Mouse (Mus musculus) myocyte (in vitro differentiated cells): Measurements from ENCODE around the gene Tal1. TPM values are rescaled to one million over a fixed set of nuclear protein-coding genes. Genes with fewer than 3 reads are reported as not detected.
A peak's percentile ranks its signal among the peaks of the same experiment; 100 is the strongest.

Source experiments
- H3K27me3 ChIP-seq: one replicate; pipeline ENCODE4 v1.6.1; 2011; ENCODE audit not compliant: control insufficient read depth, insufficient read depth, insufficient read length
- H3K36me3 ChIP-seq: one replicate; pipeline ENCODE4 v1.6.1; 2011; ENCODE audit not compliant: control insufficient read depth, insufficient read depth
- H3K4me2 ChIP-seq: one replicate; pipeline ENCODE4 v1.6.1; 2011; ENCODE audit warnings: low read depth, control low read depth
- H3K4me3 ChIP-seq: one replicate; pipeline ENCODE4 v1.5.1; 2011; ENCODE audit warnings: mild to moderate bottlenecking, control low read depth, moderate library complexity
- H3K79me2 ChIP-seq: one replicate; pipeline ENCODE4 v1.6.1; 2011; ENCODE audit not compliant: control insufficient read depth, insufficient read depth
- H3ac ChIP-seq: one replicate; pipeline ENCODE4 v1.6.1; 2011; ENCODE audit not compliant: control insufficient read depth, insufficient read length
- CEBPB ChIP-seq: IDR thresholded peaks from 2 replicates; pipeline ENCODE4 v1.6.1; 2011; ENCODE audit warnings: mild to moderate bottlenecking, moderate library complexity; ENCODE audit not compliant: poor library complexity, insufficient read depth, severe bottlenecking
- E2F4 ChIP-seq: IDR thresholded peaks from one replicate; pipeline ENCODE4 v1.6.1; 2011; ENCODE audit warnings: mild to moderate bottlenecking, control low read depth, moderate library complexity; ENCODE audit not compliant: insufficient read depth
- MAX ChIP-seq: IDR thresholded peaks from one replicate; pipeline ENCODE4 v1.6.1; 2011; ENCODE audit warnings: low read depth, mild to moderate bottlenecking, control low read depth
- MYOD1 ChIP-seq, 3 experiments: IDR thresholded peaks; one replicate each; pipeline ENCODE4 v1.6.1; 2011; ENCODE audit warnings: control low read depth in 2 of 3, low read depth in 2 of 3, mild to moderate bottlenecking in 2 of 3, moderate library complexity in 1 of 3; ENCODE audit not compliant: insufficient read length in 2 of 3, control insufficient read depth in 1 of 3
- MYOG ChIP-seq, 3 experiments: IDR thresholded peaks; one replicate each; pipeline ENCODE4 v1.6.1; 2011; ENCODE audit warnings: control low read depth in 2 of 3, low read depth in 2 of 3, mild to moderate bottlenecking in 2 of 3; ENCODE audit not compliant: insufficient read length in 2 of 3, control insufficient read depth in 1 of 3, insufficient read depth in 1 of 3
- POLR2A ChIP-seq: IDR thresholded peaks from one replicate; pipeline ENCODE4 v1.6.1; 2011; ENCODE audit warnings: low read depth, mild to moderate bottlenecking, control low read depth, moderate library complexity; ENCODE audit not compliant: insufficient read length
- POLR2AphosphoS2 ChIP-seq: IDR thresholded peaks from one replicate; pipeline ENCODE4 v1.6.1; 2011; ENCODE audit warnings: low read depth, control low read depth; ENCODE audit not compliant: insufficient read length
- REST ChIP-seq: IDR thresholded peaks from one replicate; pipeline ENCODE4 v1.6.1; 2011; ENCODE audit warnings: mild to moderate bottlenecking, control low read depth, moderate library complexity; ENCODE audit not compliant: insufficient read depth, insufficient read length
- SRF ChIP-seq: IDR thresholded peaks from one replicate; pipeline ENCODE4 v1.6.1; 2011; ENCODE audit warnings: low read depth; ENCODE audit not compliant: control insufficient read depth, insufficient read length
- TCF12 ChIP-seq: IDR thresholded peaks from one replicate; pipeline ENCODE4 v1.6.1; 2011; ENCODE audit warnings: mild to moderate bottlenecking, control low read depth; ENCODE audit not compliant: poor library complexity, insufficient read depth, severe bottlenecking
- TCF3 ChIP-seq: IDR thresholded peaks from one replicate; pipeline ENCODE4 v1.6.1; 2011; ENCODE audit warnings: low read depth, control low read depth; ENCODE audit not compliant: insufficient read length
- USF1 ChIP-seq: IDR thresholded peaks from one replicate; pipeline ENCODE4 v1.6.1; 2011; ENCODE audit warnings: low read depth, mild to moderate bottlenecking, control low read depth, moderate library complexity
- polyA plus RNA-seq: library from polyadenylated mRNA; unstranded; fragments of >200 nt; fragmentation: generic; extraction: Trizol; gene quantifications from one replicate; pipeline ENCODE4 v1.2.1, GENCODE M21; 2012; ENCODE audit warnings: missing spikeins

The Tal1 gene
- polyA plus RNA-seq, 1 experiment, result not detected

DNA sequence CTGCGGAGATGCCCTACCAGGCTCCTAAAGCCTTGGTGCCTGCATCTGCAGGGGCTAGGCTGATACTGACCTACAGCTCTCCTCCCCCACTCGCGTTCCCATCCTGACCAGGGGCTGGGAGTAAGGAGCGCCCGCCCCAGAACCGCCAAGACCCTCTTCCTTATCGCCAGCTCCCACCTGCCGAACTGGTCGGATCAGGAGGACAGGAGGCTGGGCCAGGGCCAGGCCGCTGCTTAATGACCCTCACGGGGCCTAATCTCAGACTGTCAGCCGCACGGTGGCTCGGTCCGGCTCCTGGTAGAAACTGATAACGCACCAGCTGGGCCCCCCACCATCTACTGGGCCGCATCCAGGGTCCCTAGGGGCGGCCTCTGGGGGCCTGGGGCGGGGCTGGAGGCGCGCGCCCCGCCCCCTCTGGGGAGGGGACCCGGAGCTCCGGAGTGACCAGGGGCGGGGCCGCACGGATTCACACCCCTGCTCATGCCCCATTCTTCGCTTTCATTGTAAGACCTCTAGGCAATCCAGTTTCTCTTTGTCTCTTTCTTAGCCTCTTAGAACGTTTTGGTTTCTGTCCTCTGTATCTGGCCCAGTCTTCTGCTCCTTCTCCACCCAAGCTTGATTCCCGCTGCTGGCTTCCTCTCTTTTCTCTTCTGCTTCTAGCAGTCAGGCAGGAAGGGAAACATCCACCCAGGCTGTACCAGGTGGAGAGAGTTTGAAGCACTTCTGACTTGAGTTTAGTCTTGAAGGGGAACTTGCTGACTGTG is 39.6 kb downstream of the Tal1 start:
- TF ChIP-seq REST (no peak), MYOG (IDR thresholded peaks at IDR 0.05; ENCODE audit: control insufficient read depth in 1 of 3, insufficient read depth in 1 of 3, insufficient read length in 2 of 3, low read depth in 2 of 3) (no peak), TCF12 (no peak), POLR2A (no peak), MAX (no peak), USF1 (no peak), MYOD1 (IDR thresholded peaks at IDR 0.05; ENCODE audit: control insufficient read depth in 1 of 3, insufficient read length in 2 of 3, low read depth in 2 of 3) (no peak), TCF3 (no peak)
- H3K27me3 ChIP-seq, result peaks cover 17% of the 10 kb centered on the region

DNA sequence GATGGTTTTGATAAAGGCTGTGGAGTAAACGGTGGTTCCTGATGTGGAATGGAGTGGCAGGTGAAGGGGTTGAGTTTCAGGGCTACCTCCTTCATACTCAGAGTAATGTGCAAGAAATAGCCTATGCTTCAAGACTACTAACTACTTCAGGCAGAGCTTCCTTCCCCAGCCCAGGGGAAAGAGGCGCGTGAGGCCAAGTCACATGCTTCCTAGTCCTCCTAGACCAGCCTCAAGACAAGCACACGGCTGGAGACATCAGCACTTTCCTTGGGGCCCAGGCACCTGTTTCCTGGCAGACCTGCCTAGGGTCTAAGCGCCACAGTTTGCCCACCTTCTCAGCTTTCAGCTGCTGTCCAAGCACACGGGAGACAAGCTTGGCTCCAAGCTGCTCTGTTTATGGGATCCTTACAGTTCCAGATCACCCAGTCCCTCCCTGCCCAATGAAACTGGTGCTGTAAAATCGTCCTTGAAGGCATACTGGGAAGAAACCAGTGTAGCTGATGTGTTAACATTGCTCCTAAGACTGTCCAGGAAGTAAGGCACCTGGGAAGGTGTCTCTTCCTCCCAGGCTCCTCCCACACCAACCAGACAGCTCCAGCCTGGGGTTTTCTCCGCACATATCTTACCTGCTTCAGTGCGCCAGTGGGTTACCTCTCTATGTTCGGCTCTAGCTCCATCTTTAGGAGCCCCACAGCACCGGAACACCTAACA is 40.4 kb downstream of the Tal1 start:
- H3K4me2 ChIP-seq, result peak overlapping the region; percentile 89
- no peaks in the 10 kb centered on the region for H3K36me3 ChIP-seq
- TF ChIP-seq USF1 (no peak), MYOG (IDR thresholded peaks at IDR 0.05; ENCODE audit: control insufficient read depth in 1 of 3, insufficient read depth in 1 of 3, insufficient read length in 2 of 3, low read depth in 2 of 3) (no peak)
- H3ac ChIP-seq, result no peak overlapping the region
- H3K4me3 ChIP-seq, result no peak overlapping the region
- peaks cover 17% of the 10 kb centered on the region for H3K27me3 ChIP-seq
- no peaks in the 10 kb centered on the region for H3K79me2 ChIP-seq

More for the DNA sequence above, 39.6 kb downstream of the Tal1 start:
- H3K4me3 ChIP-seq, result no peak overlapping the region
- no peaks in the 10 kb centered on the region for H3K79me2 ChIP-seq
- H3K4me2 ChIP-seq, result peak overlapping the region; percentile 89
- H3K36me3 ChIP-seq, result no peaks in the 10 kb centered on the region
- H3ac ChIP-seq, result no peak overlapping the region

DNA sequence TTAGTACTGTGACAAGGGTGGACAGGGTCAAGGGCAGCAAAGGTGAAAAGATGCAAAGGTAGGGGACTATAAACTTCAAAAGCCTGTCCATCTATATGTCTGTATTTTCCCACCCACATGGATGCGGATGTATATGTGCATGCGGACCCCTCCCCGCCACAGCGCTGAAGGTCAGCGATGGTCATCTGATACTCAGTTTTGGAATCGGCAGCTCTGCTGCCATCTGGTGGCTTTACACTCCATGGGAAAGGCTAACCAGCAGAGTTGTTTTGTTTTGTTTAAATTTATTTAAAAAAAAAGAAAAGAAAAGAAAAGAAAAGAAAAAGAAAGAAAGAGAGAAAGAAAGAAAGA is 40.9 kb downstream of the Tal1 start:
- no peaks in the 10 kb centered on the region for H3K79me2 ChIP-seq
- H3ac ChIP-seq, result no peak overlapping the region
- peak overlapping the region; percentile 45 for H3K4me2 ChIP-seq
- no peak overlapping the region for H3K4me3 ChIP-seq
- H3K36me3 ChIP-seq, result no peaks in the 10 kb centered on the region
- no peak for TF ChIP-seq CEBPB
- no peak for TF ChIP-seq REST
- no peak for TF ChIP-seq POLR2AphosphoS2
- H3K27me3 ChIP-seq, result peaks cover 17% of the 10 kb centered on the region

DNA sequence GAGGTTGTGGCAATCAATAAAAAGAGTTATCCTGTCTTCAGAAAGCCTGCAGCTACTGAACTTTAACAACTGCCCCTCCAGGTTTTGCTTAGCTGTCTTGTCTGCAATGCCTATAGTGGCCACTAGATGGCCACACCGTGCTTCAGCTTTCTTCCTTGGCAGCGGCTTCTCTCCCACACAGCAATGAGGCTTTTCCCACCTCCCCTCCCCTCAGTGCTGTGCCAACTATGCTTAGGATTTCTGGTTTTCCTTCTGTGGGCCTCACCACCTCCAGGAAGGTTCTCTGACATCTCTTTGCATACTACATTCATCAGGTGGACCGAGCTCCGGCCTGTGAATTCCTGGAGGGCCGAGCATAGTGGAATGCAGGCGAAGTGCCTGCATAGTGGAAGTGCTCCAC is 45.5 kb downstream of the Tal1 start:
- Histone ChIP-seq H3K4me2 (no peak overlapping the region), H3K4me3 (no peak overlapping the region), H3K27me3 (no peaks in the 10 kb centered on the region), H3K36me3 (no peaks in the 10 kb centered on the region), H3K79me2 (no peaks in the 10 kb centered on the region), H3ac (no peak overlapping the region)
- TF ChIP-seq MYOD1 (IDR thresholded peaks at IDR 0.05; ENCODE audit: control insufficient read depth in 1 of 3, insufficient read length in 2 of 3, low read depth in 2 of 3), result no peak
- TF ChIP-seq MYOG (IDR thresholded peaks at IDR 0.05; ENCODE audit: control insufficient read depth in 1 of 3, insufficient read depth in 1 of 3, insufficient read length in 2 of 3, low read depth in 2 of 3), result no peak
- no peak for TF ChIP-seq POLR2A
- TF ChIP-seq SRF, result no peak
- no peak for TF ChIP-seq POLR2AphosphoS2
- TF ChIP-seq CEBPB, result no peak
- TF ChIP-seq USF1, result no peak
- no peak for TF ChIP-seq MAX
- TF ChIP-seq REST, result no peak
- no peak for TF ChIP-seq TCF3
- TF ChIP-seq TCF12, result no peak
- TF ChIP-seq E2F4, result no peak

DNA sequence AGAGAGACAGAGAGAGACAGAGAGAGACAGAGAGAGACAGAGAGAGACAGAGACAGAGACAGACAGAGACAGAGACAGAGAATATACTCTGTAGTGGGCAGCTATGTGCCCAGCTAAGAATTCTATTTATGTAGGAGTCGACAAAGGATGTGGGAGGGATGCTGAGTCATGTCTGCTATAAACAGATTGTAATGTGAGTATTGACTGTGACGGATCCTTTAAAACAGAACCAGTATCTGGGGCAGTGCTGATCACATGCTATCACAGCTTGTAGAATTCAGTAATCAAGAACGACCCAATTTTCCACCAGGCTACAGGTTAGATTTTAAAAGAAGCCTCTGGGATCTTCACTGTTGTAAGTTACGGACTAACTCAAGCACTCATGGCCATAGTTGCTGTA is 47.3 kb downstream of the Tal1 start:
- H3K4me2 ChIP-seq, result peak overlapping the region; percentile 53
- no peaks in the 10 kb centered on the region for H3K27me3 ChIP-seq
- no peak for TF ChIP-seq MYOG (IDR thresholded peaks at IDR 0.05; ENCODE audit: control insufficient read depth in 1 of 3, insufficient read depth in 1 of 3, insufficient read length in 2 of 3, low read depth in 2 of 3)
- TF ChIP-seq MAX, result no peak
- no peak for TF ChIP-seq TCF12
- no peak for TF ChIP-seq REST
- no peak for TF ChIP-seq POLR2AphosphoS2
- TF ChIP-seq MYOD1 (IDR thresholded peaks at IDR 0.05; ENCODE audit: control insufficient read depth in 1 of 3, insufficient read length in 2 of 3, low read depth in 2 of 3), result no peak
- TF ChIP-seq POLR2A, result no peak
- H3K4me3 ChIP-seq, result no peak overlapping the region
- no peaks in the 10 kb centered on the region for H3K79me2 ChIP-seq
- no peaks in the 10 kb centered on the region for H3K36me3 ChIP-seq
- no peak overlapping the region for H3ac ChIP-seq
